Mouse (Mus musculus): ENCODE measurements around the gene Sarm1. TPM values are rescaled to one million over a fixed set of nuclear protein-coding genes. Genes with fewer than 3 reads are reported as not detected.
A peak's percentile ranks its signal among the peaks of the same experiment; 100 is the strongest.

Sarm1 gene
- polyA plus RNA-seq, 1 experiment from 2014 or later, result 43.5 TPM

DNA sequence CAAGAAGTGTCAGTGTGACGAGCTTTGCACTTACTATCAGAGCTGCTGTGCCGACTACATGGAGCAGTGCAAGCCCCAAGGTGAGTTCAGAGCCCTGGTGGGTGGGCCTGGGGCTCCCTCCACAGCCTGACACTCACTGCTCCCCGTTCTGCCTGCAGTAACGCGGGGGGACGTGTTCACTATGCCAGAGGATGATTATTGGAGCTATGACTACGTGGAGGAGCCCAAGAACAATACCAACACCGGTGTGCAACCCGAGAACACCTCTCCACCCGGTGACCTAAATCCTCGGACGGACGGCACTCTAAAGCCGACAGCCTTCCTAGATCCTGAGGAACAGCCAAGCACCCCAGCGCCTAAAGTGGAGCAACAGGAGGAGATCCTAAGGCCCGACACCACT, 2.0 kb upstream of the Sarm1 start:
- WGBS, result 57% methylated on average over 16 of the region's 16 CpGs

DNA sequence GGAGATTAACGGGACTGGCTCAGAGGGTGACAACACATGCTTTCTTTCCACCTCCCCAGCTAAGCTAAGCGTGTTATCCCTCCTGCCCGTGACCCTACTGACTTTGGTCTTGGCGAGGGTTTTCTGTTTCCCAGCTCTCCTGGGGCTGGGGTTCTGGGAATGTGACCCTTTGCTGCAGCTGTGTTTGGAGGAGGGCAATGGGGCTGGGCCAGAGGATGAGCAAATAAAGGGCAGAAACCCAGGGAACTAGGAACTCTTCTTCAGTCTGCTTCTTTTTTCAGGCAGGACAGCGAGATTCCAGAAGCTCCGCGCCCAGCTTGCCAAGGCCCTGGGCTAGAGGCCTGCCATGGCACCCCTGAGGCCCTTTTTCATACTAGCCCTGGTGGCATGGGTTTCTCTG, 1.4 kb upstream of the Sarm1 start, which contains the start of gene Vtn:
Gene Vtn, plus strand, starts transcription at position 88 of the 400 bp plus-strand sequence.
- Histone ChIP-seq H3K27ac (ENCODE audit: low read depth, low read length) (peak within 1 kb of the TSS; percentile 93), H3K36me3 (ENCODE audit: control insufficient read depth, insufficient read depth, low read length) (no peaks in the 10 kb centered on the region), H3K27me3 (replicated peaks; ENCODE audit: control insufficient read depth, insufficient read depth, low read length) (peaks cover 3% of the 10 kb centered on the region; the same call in 1 of the 2 replicates), H3K9ac (ENCODE audit: low read depth, low read length) (peak within 1 kb of the TSS; percentile 86), H3K4me3 (ENCODE audit: low read length) (peak within 1 kb of the TSS; percentile 80), H3K9me3 (ENCODE audit: control insufficient read depth, low read length) (no peaks in the 10 kb centered on the region), H3K4me1 (ENCODE audit: control insufficient read depth, insufficient read depth, low read depth, low read length) (peaks cover 15% of the 10 kb centered on the region), H3K4me2 (ENCODE audit: low read length) (peak within 1 kb of the TSS; percentile 73)
- ATAC-seq, result no peak
- WGBS, result 51% methylated on average over 7 of the region's 7 CpGs

More for the DNA sequence above, 2.0 kb upstream of the Sarm1 start:
- H3K4me1 ChIP-seq (ENCODE audit: control insufficient read depth, insufficient read depth, low read depth, low read length), result peaks cover 15% of the 10 kb centered on the region
- no peaks in the 10 kb centered on the region for H3K36me3 ChIP-seq (ENCODE audit: control insufficient read depth, insufficient read depth, low read length)
- H3K27ac ChIP-seq (ENCODE audit: low read depth, low read length), result no peak overlapping the region
- no peak overlapping the region for H3K4me2 ChIP-seq (ENCODE audit: low read length)
- no peak overlapping the region for H3K9ac ChIP-seq (ENCODE audit: low read depth, low read length)
- H3K9me3 ChIP-seq (ENCODE audit: control insufficient read depth, low read length), result no peaks in the 10 kb centered on the region
- H3K27me3 ChIP-seq (replicated peaks; ENCODE audit: control insufficient read depth, insufficient read depth, low read length), result peaks cover 3% of the 10 kb centered on the region; the same call in 1 of the 2 replicates
- ATAC-seq, result no peak
- peak overlapping the region; percentile 10 for H3K4me3 ChIP-seq (ENCODE audit: low read length)

DNA sequence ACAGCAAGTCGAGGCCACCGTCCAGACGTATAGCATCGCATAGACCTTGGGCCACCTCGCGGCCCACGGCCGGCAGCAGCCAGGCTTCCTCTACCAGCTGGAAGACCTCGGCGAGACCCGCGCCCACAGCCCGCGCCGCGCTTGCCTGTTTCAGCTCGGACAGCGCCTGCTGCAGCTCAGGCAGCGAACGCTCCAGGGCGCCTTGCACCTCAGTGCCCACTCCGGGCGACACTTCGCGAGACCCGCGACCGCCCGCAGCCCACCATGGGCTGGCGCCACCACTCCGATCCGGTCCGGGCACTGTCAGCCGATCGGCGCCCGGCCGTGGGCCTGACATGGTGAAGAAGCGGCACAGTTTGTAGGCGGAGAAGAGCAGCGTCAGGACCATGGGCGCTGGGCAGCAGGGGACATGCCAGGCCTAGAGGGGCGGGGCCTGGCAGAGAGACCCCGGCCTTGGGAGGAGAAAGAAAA, 448 bp downstream of the Sarm1 start:
- WGBS, result under 1% methylated on average over 44 of the region's 44 CpGs

DNA sequence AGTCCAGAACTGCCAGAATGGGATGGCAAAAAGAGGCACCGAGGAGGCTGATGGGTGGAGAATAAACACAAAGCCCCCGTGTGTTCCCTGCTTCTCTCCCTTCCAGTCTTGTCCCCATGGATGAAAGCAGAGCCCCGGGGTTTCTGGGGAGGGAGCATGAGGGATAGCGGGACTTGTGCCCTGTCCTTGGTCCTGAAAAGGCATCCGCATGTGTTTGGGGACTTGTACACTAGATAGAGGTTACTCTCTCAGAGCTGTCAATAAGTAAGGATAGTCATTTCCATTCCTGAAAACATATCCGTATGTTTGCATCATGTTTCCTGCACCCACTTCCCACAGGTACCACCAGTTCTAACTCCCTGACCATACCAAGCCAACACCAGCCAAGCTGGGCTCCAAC, 1.6 kb downstream of the Sarm1 start:
- H3K36me3 ChIP-seq (ENCODE audit: control insufficient read depth, insufficient read depth, low read length), result no peaks in the 10 kb centered on the region
- H3K4me1 ChIP-seq (ENCODE audit: control insufficient read depth, insufficient read depth, low read depth, low read length), result peaks cover 18% of the 10 kb centered on the region
- peak overlapping the region; percentile 93; the same call in 1 of the 2 replicates for H3K27ac ChIP-seq (ENCODE audit: low read depth, low read length)
- peak overlapping the region; percentile 73 for H3K4me2 ChIP-seq (ENCODE audit: low read length)
- H3K9me3 ChIP-seq (ENCODE audit: control insufficient read depth, low read length), result no peaks in the 10 kb centered on the region
- peak overlapping the region; percentile 80 for H3K4me3 ChIP-seq (ENCODE audit: low read length)
- peaks cover 3% of the 10 kb centered on the region; the same call in 1 of the 2 replicates for H3K27me3 ChIP-seq (replicated peaks; ENCODE audit: control insufficient read depth, insufficient read depth, low read length)
- peak overlapping the region; percentile 86 for H3K9ac ChIP-seq (ENCODE audit: low read depth, low read length)
- WGBS, result 7% methylated on average over 6 of the region's 6 CpGs
- no peak for ATAC-seq

More for the DNA sequence above, 448 bp downstream of the Sarm1 start:
- H3K36me3 ChIP-seq (ENCODE audit: control insufficient read depth, insufficient read depth, low read length), result no peaks in the 10 kb centered on the region
- peak overlapping the region; percentile 80 for H3K4me3 ChIP-seq (ENCODE audit: low read length)
- peak overlapping the region; percentile 86 for H3K9ac ChIP-seq (ENCODE audit: low read depth, low read length)
- H3K4me1 ChIP-seq (ENCODE audit: control insufficient read depth, insufficient read depth, low read depth, low read length), result peaks cover 15% of the 10 kb centered on the region
- peak; percentile 86 for ATAC-seq
- H3K4me2 ChIP-seq (ENCODE audit: low read length), result peak overlapping the region; percentile 73
- H3K27me3 ChIP-seq (replicated peaks; ENCODE audit: control insufficient read depth, insufficient read depth, low read length), result peaks cover 3% of the 10 kb centered on the region; the same call in 1 of the 2 replicates
- H3K27ac ChIP-seq (ENCODE audit: low read depth, low read length), result peak overlapping the region; percentile 93
- no peaks in the 10 kb centered on the region for H3K9me3 ChIP-seq (ENCODE audit: control insufficient read depth, low read length)

DNA sequence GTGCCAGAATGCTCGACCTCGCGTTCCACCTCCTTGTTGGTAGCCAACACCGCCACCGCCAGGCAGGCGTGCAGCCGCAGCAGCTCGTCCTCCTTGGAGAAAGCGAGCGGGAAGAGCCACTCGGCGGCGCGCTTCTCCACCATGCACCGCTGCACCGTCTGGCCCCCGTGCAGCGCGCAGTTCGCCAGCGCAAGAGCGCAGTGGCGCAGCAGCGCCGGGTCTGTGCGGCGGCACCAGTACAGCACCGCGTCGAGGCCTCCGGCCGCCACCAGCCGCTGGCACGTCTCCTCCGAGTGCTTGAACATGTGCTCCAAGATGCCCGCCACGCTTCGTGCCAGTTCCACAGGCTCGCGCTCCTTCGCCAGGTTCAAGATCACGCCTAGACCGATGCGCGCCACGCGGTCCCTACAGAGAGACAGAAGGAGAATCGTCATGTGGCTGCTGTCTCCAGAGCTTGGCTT, 6.7 kb downstream of the Sarm1 start:
- H3K27ac ChIP-seq (ENCODE audit: low read depth, low read length), result no peak overlapping the region
- WGBS, result 9% methylated on average over 48 of the region's 48 CpGs
- ATAC-seq, result peak; percentile 80
- H3K4me2 ChIP-seq (ENCODE audit: low read length), result peak overlapping the region; percentile 47
- H3K4me1 ChIP-seq (ENCODE audit: control insufficient read depth, insufficient read depth, low read depth, low read length), result peaks cover 13% of the 10 kb centered on the region
- H3K27me3 ChIP-seq (replicated peaks; ENCODE audit: control insufficient read depth, insufficient read depth, low read length), result no peaks in the 10 kb centered on the region
- peaks cover 15% of the 10 kb centered on the region for H3K36me3 ChIP-seq (ENCODE audit: control insufficient read depth, insufficient read depth, low read length)
- peak overlapping the region; percentile 20 for H3K9ac ChIP-seq (ENCODE audit: low read depth, low read length)
- H3K4me3 ChIP-seq (ENCODE audit: low read length), result peak overlapping the region; percentile 19
- no peaks in the 10 kb centered on the region for H3K9me3 ChIP-seq (ENCODE audit: control insufficient read depth, low read length)

DNA sequence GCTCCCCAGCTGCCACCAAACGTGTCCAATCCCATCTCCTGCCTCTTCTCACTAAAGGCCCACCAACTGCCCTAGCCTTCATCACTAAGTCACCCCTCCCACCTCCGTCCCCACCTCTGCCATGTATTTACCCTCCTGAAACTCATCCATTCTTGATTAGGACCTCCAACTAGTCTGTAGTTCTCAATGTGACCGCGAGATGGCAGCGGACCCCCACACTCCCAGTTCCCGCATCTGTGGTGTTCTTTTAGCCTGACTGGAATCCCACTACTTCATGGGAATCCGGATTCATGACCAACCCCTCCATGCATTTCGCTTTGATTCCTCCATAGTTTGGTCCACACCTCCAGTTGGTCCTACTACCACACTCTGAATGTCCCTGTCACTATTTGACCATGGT, 9.4 kb downstream of the Sarm1 start:
- no peaks in the 10 kb centered on the region for H3K27me3 ChIP-seq (replicated peaks; ENCODE audit: control insufficient read depth, insufficient read depth, low read length)
- H3K4me3 ChIP-seq (ENCODE audit: low read length), result no peak overlapping the region
- peaks cover 9% of the 10 kb centered on the region for H3K4me1 ChIP-seq (ENCODE audit: control insufficient read depth, insufficient read depth, low read depth, low read length)
- no peak overlapping the region for H3K27ac ChIP-seq (ENCODE audit: low read depth, low read length)
- peaks cover 24% of the 10 kb centered on the region for H3K36me3 ChIP-seq (ENCODE audit: control insufficient read depth, insufficient read depth, low read length)
- H3K9ac ChIP-seq (ENCODE audit: low read depth, low read length), result no peak overlapping the region
- 4% methylated on average over 8 of the region's 8 CpGs for WGBS
- no peaks in the 10 kb centered on the region for H3K9me3 ChIP-seq (ENCODE audit: control insufficient read depth, low read length)
- 0 out of 2 replicates have a peak, but pooled peaks have one; percentile 1 for ATAC-seq
- H3K4me2 ChIP-seq (ENCODE audit: low read length), result no peak overlapping the region

DNA sequence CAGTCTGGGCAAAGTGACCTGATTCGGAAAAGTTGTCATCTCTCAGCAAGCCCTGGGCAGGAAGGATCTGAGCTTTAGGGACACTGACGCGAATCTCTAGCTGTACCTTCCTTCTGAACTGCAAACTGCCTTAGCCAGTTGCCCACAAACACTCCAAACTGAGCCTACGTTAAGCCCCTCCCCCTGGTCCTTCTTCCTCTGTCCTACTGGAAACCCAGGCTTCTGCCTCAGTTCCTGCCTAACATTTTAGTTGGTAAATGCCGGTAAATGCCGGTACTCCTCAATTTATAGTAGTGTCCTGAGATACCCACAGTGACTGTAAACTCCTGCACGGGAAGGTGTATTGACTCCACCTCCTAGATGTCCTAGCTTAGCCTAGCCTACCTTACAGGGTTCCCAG, 13.9 kb downstream of the Sarm1 start:
- H3K9ac ChIP-seq (ENCODE audit: low read depth, low read length), result no peak overlapping the region

DNA sequence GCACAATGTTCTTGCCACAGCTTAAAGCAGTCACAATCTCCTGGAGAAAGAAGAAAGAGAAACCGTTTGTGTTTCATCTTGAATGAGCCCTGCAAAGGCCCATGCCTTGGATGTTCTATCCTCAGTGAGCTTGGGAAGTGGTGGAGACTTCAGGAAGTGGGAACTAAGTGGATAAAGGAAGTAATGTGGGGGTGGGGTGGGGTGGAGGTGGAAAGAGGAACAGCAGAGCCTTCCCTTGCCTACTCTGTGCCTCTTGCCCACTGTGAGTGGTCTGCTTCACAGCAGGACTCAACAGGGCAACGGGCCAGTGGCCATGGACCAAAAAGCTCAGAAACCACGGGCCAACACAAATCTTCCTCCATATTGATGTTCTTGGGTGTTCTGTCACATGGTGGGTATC, 22.3 kb downstream of the Sarm1 start:
- H3K9ac ChIP-seq (ENCODE audit: low read depth, low read length), result no peak overlapping the region
- H3K4me2 ChIP-seq (ENCODE audit: low read length), result no peak overlapping the region
- H3K27me3 ChIP-seq (replicated peaks; ENCODE audit: control insufficient read depth, insufficient read depth, low read length), result no peaks in the 10 kb centered on the region
- H3K4me3 ChIP-seq (ENCODE audit: low read length), result no peak overlapping the region
- 80% methylated on average over 3 of the region's 3 CpGs for WGBS
- H3K9me3 ChIP-seq (ENCODE audit: control insufficient read depth, low read length), result no peaks in the 10 kb centered on the region
- no peak for ATAC-seq
- no peak overlapping the region for H3K27ac ChIP-seq (ENCODE audit: low read depth, low read length)
- peaks cover 11% of the 10 kb centered on the region for H3K36me3 ChIP-seq (ENCODE audit: control insufficient read depth, insufficient read depth, low read length)
- no peaks in the 10 kb centered on the region for H3K4me1 ChIP-seq (ENCODE audit: control insufficient read depth, insufficient read depth, low read depth, low read length)

More for the DNA sequence above, 13.9 kb downstream of the Sarm1 start:
- H3K27ac ChIP-seq (ENCODE audit: low read depth, low read length), result no peak overlapping the region
- peaks cover 48% of the 10 kb centered on the region for H3K36me3 ChIP-seq (ENCODE audit: control insufficient read depth, insufficient read depth, low read length)
- H3K4me1 ChIP-seq (ENCODE audit: control insufficient read depth, insufficient read depth, low read depth, low read length), result no peaks in the 10 kb centered on the region
- H3K4me2 ChIP-seq (ENCODE audit: low read length), result no peak overlapping the region
- H3K27me3 ChIP-seq (replicated peaks; ENCODE audit: control insufficient read depth, insufficient read depth, low read length), result no peaks in the 10 kb centered on the region
- WGBS, result 69% methylated on average over 7 of the region's 7 CpGs
- H3K4me3 ChIP-seq (ENCODE audit: low read length), result no peak overlapping the region
- ATAC-seq, result no peak
- H3K9me3 ChIP-seq (ENCODE audit: control insufficient read depth, low read length), result no peaks in the 10 kb centered on the region

DNA sequence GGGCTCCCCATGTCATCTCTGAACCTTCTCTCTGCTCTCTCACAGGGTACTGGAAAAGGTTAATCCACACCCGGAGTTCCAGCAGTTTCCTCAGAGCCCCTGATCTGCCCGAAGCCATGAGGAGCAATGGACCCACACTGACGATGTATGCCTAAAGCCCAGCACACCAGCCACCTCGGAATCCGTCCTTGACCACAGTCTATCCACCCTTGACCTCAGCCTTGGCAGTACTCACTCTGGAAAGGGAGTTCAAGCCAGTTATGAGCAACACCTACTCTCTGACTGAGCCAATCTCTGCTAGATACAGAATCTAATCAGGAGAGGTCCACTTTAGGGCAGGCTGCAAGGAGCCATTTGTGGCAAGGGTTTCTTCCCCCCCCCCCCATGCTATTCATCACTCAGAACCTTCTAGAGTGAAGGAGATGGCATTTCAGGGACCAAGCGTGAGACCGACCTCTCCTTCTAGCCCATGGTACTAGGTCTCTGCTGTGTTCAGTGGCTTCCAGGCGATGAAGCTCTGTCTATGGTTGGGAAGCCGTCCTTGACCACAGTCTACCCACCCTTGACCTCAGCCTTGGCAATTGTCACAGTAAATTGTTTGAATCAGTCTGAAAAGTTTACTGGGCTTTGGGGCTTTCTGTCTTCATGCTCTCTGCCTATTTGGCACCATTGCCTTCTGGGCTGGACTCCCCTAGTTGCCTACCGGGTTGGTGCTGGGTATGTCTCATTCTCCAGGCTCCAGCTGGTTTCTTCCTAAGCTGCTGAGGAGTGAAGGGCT, 26.0 kb downstream of the Sarm1 start:
- H3K4me2 ChIP-seq (ENCODE audit: low read length), result no peak overlapping the region
- no peak overlapping the region for H3K27ac ChIP-seq (ENCODE audit: low read depth, low read length)
- 92% methylated on average over 10 of the region's 10 CpGs for WGBS
- H3K27me3 ChIP-seq (replicated peaks; ENCODE audit: control insufficient read depth, insufficient read depth, low read length), result no peaks in the 10 kb centered on the region
- no peak for ATAC-seq
- H3K9me3 ChIP-seq (ENCODE audit: control insufficient read depth, low read length), result no peaks in the 10 kb centered on the region
- H3K9ac ChIP-seq (ENCODE audit: low read depth, low read length), result no peak overlapping the region
- H3K36me3 ChIP-seq (ENCODE audit: control insufficient read depth, insufficient read depth, low read length), result peaks cover 6% of the 10 kb centered on the region
- no peak overlapping the region for H3K4me3 ChIP-seq (ENCODE audit: low read length)
- H3K4me1 ChIP-seq (ENCODE audit: control insufficient read depth, insufficient read depth, low read depth, low read length), result peaks cover 4% of the 10 kb centered on the region

Measured in hindbrain, embryonic 16.5 days (tissue).